Mouse (Mus musculus) heart, postnatal 0 days (tissue): ENCODE data around the gene Tbc1d4.

ENCODE experiments used
- CTCF ChIP-seq: IDR thresholded peaks from 2 replicates; pipeline ENCODE4 v1.5.1; 2016; ENCODE audit warnings: antibody characterized with exemption, control low read depth, low read depth
- EP300 ChIP-seq: IDR thresholded peaks from 2 replicates; pipeline ENCODE4 v1.6.1; 2016; ENCODE audit warnings: antibody characterized with exemption, low read depth

DNA sequence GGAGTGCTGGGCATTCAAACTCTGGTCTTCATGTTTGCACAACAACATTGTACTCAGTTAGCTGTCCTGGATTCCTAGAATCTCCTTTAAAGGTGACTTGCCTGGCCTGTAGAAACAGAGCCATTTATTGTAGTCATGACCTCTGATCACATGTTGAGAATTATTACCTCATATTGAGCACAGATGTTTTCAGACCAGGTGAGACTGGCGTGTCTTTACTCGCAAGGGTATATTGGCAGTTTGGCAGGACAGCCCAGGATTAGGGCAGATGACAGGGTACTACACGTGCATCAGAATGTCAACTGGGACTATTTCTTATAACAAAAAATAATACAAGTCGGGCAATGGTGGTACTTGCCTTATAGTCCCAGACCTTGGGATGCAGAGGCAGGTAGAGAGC is 41.6 kb upstream of the Tbc1d4 start:
- TF ChIP-seq EP300 (no peak), CTCF (no peak)
